Mouse (Mus musculus) midbrain, embryonic 15.5 days (tissue): Measurements from ENCODE around the gene Metap2. TPM values are rescaled to one million over a fixed set of nuclear protein-coding genes. Genes with fewer than 3 reads are reported as not detected.

Source experiments
- ATAC-seq: fragments of 200-750 bp; cut with Nextera tagmentation; replicated peaks from 2 replicates; pipeline ENCODE4 v1.8.0; 2017; ENCODE audit warnings: moderate TSS enrichment
- H3K27ac ChIP-seq: fragments of 300-500 bp; sonication (generic); 2 replicates; pipeline ENCODE4 v1.5.1; 2015; ENCODE audit warnings: mild to moderate bottlenecking, inconsistent platforms
- H3K27me3 ChIP-seq: fragments of 300-500 bp; sonication (generic); replicated peaks from 2 replicates; pipeline ENCODE4 v1.6.1; 2015; ENCODE audit warnings: inconsistent platforms
- H3K36me3 ChIP-seq: fragments of 300-500 bp; sonication (generic); replicated peaks from 2 replicates; pipeline ENCODE4 v1.6.1; 2015; ENCODE audit warnings: inconsistent platforms
- H3K4me1 ChIP-seq: fragments of 300-500 bp; sonication (generic); 2 replicates; pipeline ENCODE4 v1.6.1; 2015; ENCODE audit warnings: inconsistent platforms
- H3K4me2 ChIP-seq: fragments of 300-500 bp; sonication (generic); 2 replicates; pipeline ENCODE4 v1.6.1; 2015; ENCODE audit warnings: inconsistent platforms, mild to moderate bottlenecking, moderate library complexity
- H3K4me3 ChIP-seq: fragments of 300-500 bp; sonication (generic); 2 replicates; pipeline ENCODE4 v1.5.1; 2015; ENCODE audit warnings: mild to moderate bottlenecking, inconsistent platforms
- H3K9ac ChIP-seq: fragments of 300-500 bp; sonication (generic); 2 replicates; pipeline ENCODE4 v1.6.1; 2015; ENCODE audit warnings: mild to moderate bottlenecking, inconsistent platforms
- H3K9me3 ChIP-seq: fragments of 300-500 bp; sonication (generic); 2 replicates; pipeline ENCODE4 v1.6.1; 2016; ENCODE audit warnings: inconsistent platforms
- WGBS: fragments of 180-500 bp; shearing (Covaris S2); methylation state at CpG from one replicate; pipeline ENCODE4 v1.1.7; 2015; ENCODE audit warnings: mixed read lengths; 5-methylcytosine and 5-hydroxymethylcytosine counted together
- polyA plus RNA-seq: library from polyadenylated mRNA; unstranded; fragments of >200 nt; fragmentation: Nextera tagmentation; extraction: Ambion mirVana; gene quantifications from 2 replicates; pipeline ENCODE4 v1.2.1, GENCODE M21; 2015

Metap2 gene
- polyA plus RNA-seq, 1 experiment from 2014 or later: 157 TPM

DNA sequence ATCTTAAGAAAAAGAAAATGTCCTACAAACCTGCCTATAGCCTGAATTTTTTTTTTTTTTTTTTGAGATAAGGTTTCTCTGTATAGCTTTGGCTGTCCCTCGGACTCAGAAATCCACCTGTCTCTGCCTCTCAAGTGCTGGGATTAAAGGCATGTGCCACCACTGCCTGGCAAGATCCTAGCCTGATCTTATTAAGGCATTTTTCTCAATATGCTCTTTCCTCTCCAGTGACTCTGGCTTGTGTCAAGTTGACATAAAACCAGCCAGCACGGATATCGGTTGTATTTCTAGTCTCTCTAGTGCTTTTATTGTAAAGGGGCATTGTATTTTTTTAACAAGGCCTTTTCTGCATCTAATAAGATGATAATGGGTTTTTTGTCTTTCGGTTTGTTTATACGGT, 27.8 kb upstream of the Metap2 start:
- WGBS: 85% methylated on average over 5 of the region's 5 CpGs
- Histone ChIP-seq H3K9ac (no peak overlapping the region), H3K36me3 (no peaks in the 10 kb centered on the region), H3K4me2 (no peak overlapping the region), H3K27ac (no peak overlapping the region), H3K9me3 (no peaks in the 10 kb centered on the region), H3K27me3 (no peaks in the 10 kb centered on the region), H3K4me3 (no peak overlapping the region), H3K4me1 (no peaks in the 10 kb centered on the region)
- no peak for ATAC-seq

DNA sequence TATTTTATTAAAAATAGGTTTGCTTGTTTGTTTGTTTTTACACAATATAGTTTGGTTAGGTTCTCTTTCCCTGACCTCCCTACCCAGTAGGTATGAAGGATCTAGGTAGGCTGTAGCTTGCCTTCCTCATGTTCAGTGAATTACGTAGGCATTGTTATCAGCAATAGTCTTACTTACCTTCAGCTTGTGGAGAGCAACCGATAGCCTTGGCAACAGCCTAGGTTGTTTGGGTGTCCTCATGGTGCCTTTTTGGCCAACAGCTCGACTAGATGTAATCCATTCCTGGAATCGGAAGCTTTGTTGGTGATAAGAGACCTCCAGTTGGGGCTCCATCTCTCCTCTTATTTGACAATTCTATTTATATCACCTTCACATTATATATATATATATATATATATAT, 24.3 kb upstream of the Metap2 start:
- ATAC-seq: no peak
- 95% methylated on average over 4 of the region's 4 CpGs for whole genome bisulfite sequencing

DNA sequence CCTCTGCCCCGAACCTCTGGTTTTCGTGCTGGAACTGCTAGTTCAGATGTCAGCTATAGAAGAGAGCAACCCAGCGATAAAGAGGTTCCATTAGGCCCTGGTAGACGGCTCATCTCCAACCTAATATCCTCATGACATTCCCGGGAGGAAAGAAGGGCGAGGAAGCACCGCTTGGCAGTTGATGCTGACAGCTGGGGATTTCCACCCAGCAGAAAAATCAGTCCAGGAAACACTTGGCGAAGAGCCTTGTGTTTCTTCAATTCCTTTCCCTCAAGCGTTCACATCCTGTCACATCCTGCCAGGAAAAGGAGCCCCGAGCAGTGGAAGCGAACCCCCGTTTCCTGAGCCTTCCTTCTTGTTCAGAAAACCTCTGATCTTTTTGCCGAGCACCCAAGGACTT, 22.3 kb upstream of the Metap2 start:
- Histone ChIP-seq H3K9me3 (no peaks in the 10 kb centered on the region), H3K4me1 (no peaks in the 10 kb centered on the region), H3K4me2 (no peak overlapping the region), H3K4me3 (no peak overlapping the region), H3K9ac (no peak overlapping the region), H3K27me3 (no peaks in the 10 kb centered on the region), H3K36me3 (no peaks in the 10 kb centered on the region), H3K27ac (0 out of 2 replicates have a peak overlapping the region, but pooled peaks have one; percentile 9)
- ATAC-seq: no peak
- 76% methylated on average over 13 of the region's 13 CpGs for WGBS

More for the DNA sequence above, 24.3 kb upstream of the Metap2 start:
- Histone ChIP-seq H3K4me1 (no peaks in the 10 kb centered on the region), H3K27me3 (no peaks in the 10 kb centered on the region), H3K27ac (no peak overlapping the region), H3K4me2 (no peak overlapping the region), H3K9me3 (no peaks in the 10 kb centered on the region), H3K4me3 (no peak overlapping the region), H3K36me3 (no peaks in the 10 kb centered on the region), H3K9ac (no peak overlapping the region)

DNA sequence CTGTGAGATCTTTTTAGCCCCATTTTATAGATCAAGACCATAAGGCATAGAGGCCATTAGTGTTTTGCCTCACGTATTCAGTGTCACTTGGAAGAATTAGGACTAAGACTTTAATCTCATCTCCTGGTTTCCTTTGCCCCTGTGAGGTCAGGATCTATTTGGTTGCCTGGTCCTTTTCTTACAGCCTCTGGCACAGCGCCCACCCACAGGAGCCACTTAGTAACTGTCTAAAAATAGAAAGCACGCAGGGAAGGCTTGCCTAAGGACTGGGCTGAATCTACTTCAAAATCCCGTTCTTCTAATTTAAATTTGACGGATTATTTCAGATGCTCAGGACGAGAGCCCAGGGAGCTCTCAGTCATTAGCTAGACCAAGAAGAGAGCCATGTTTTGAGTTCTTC, 21.8 kb upstream of the Metap2 start:
- Histone ChIP-seq H3K4me1 (no peaks in the 10 kb centered on the region), H3K9me3 (no peaks in the 10 kb centered on the region), H3K4me2 (no peak overlapping the region), H3K36me3 (no peaks in the 10 kb centered on the region), H3K27ac (no peak overlapping the region), H3K9ac (no peak overlapping the region), H3K4me3 (no peak overlapping the region), H3K27me3 (no peaks in the 10 kb centered on the region)
- 38% methylated on average over 6 of the region's 6 CpGs for WGBS
- ATAC-seq: no peak

DNA sequence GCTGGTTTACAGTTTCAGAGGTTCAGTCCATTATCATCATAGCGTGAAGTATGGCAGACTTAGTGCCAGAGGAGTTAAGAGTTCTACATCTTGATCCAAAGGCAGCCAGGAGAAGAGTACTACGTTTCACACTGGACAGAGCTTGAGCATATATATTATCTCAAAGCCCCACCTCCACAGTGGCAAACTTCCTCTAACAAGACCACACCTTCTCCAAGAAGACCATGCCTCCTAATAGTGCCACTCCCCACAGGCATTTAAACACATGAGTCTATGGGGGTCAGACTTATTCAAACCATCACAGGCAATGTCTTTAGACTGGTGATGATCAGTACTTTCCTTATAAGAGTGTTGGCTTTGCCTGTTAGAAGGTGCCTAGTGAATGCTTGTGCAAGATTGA, 21.2 kb upstream of the Metap2 start:
- WGBS: 85% methylated on average over 2 of the region's 2 CpGs
- Histone ChIP-seq H3K27me3 (no peaks in the 10 kb centered on the region), H3K9ac (no peak overlapping the region), H3K4me3 (no peak overlapping the region), H3K9me3 (no peaks in the 10 kb centered on the region), H3K27ac (no peak overlapping the region), H3K36me3 (no peaks in the 10 kb centered on the region), H3K4me1 (no peaks in the 10 kb centered on the region), H3K4me2 (no peak overlapping the region)
- ATAC-seq: no peak

DNA sequence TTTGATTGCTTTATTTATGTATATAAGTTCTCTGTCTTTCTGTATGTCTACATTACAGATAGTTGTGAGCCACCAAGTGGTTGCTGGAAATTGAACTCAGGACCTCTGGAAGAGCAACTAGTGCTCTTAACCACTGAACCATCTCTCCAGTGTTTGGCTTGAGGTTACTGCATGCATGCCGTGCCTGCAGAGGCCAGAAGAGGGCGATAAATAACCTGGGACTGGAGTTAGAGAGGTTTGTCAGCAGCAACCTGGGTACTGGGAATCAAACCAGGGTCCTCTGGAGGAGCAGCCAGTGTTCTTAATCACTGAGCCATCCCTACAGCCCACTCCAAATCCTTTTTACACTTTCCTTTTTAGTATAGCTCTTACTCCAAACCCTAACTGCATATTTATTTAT, 19.9 kb upstream of the Metap2 start:
- Histone ChIP-seq H3K27me3 (no peaks in the 10 kb centered on the region), H3K4me2 (no peak overlapping the region), H3K9me3 (no peaks in the 10 kb centered on the region), H3K4me3 (no peak overlapping the region), H3K9ac (no peak overlapping the region), H3K4me1 (no peaks in the 10 kb centered on the region), H3K27ac (no peak overlapping the region), H3K36me3 (no peaks in the 10 kb centered on the region)
- WGBS: 77% methylated on average over 2 of the region's 2 CpGs
- ATAC-seq: no peak

DNA sequence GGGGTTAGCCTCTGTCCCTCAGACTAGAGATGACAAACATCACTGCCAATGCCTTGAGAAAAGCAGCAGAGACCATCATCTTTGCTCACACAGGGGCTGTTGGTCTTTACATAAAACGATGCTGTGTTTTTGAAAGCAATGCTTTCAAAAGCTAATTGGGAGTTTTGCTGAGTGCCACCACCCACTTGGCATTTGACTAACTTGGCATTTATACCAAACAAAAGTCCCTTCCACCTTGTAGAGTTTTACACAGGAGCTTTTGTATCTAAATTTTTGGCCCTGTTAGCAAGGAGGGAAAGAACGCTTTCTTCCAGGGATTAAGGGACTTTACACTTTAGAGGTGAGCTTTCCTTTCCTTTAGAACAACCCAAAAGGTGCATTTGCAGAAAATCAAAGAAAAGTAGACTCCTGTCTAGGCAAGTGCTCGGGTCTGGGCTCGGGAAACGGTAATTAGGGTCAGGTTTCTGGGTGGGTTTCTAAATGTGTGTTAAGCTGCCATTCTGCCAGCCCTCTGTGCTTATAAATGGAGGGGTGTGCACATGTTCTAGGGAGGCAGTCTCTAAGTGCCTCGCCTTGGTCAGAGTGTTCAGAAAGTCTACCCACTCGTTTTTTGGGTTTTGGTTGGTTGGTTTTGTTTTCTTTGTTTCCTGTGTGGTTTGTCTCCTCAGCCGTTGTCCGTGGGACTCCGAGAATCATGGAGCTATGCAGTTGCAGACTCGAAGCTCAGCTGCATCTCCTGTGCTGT, 18.8 kb upstream of the Metap2 start:
- WGBS: 44% methylated on average over 11 of the region's 11 CpGs

DNA sequence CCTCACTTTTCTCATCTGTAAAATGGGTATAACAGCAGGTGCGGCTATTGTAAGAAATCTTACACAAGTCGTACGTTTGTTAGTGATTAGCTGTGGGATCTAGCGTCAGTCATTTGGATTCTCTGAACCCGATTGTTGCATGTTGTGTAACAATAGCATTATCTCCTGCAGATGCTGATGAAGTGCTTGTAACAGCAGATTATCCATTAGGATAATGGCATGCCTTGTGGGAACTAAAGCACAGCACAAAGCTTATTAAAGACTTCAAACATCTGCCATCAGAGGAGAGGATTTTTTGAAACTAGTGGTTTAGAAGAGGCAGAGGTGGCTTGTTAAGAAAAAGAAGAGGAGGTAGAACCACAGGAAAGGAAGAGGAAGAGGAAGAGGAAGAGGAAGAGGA, 16.6 kb upstream of the Metap2 start:
- H3K4me3 ChIP-seq: no peak overlapping the region
- 74% methylated on average over 5 of the region's 5 CpGs for WGBS
- H3K4me1 ChIP-seq: no peaks in the 10 kb centered on the region

More for the DNA sequence above, 18.8 kb upstream of the Metap2 start:
- H3K9ac ChIP-seq: no peak overlapping the region
- no peaks in the 10 kb centered on the region for H3K9me3 ChIP-seq
- no peak overlapping the region for H3K27ac ChIP-seq
- no peaks in the 10 kb centered on the region for H3K36me3 ChIP-seq
- no peaks in the 10 kb centered on the region for H3K4me1 ChIP-seq
- ATAC-seq: no peak
- no peaks in the 10 kb centered on the region for H3K27me3 ChIP-seq
- H3K4me2 ChIP-seq: 0 out of 2 replicates have a peak overlapping the region, but pooled peaks have one; percentile 2
- H3K4me3 ChIP-seq: no peak overlapping the region

DNA sequence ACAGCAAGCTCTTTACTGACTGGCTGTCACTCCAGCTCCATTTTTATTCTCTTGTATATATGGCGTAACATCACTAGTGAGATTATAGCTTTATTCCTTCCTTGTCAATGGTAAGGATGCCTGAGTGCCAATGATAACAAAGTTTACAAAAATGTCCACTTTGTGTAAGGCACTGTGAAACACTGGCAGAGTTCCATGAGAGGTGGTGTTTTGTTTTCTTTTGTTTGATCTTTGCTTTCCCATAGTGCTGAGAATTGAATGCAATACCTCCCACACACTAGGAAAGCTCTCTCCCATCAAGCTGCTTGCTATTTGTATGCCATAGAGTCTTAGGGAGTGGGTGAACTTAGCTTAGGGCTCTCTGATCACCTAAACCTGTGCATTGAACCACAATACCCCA, 16.0 kb upstream of the Metap2 start:
- no peak overlapping the region for H3K27ac ChIP-seq
- H3K4me2 ChIP-seq: no peak overlapping the region
- H3K4me3 ChIP-seq: no peak overlapping the region
- no peaks in the 10 kb centered on the region for H3K27me3 ChIP-seq
- 80% methylated on average over 1 of the region's 1 CpGs for WGBS
- no peak for ATAC-seq
- H3K9me3 ChIP-seq: no peaks in the 10 kb centered on the region
- no peak overlapping the region for H3K9ac ChIP-seq
- H3K4me1 ChIP-seq: no peaks in the 10 kb centered on the region
- no peaks in the 10 kb centered on the region for H3K36me3 ChIP-seq

More for the DNA sequence above, 16.6 kb upstream of the Metap2 start:
- H3K9me3 ChIP-seq: no peaks in the 10 kb centered on the region
- no peaks in the 10 kb centered on the region for H3K36me3 ChIP-seq
- no peak for ATAC-seq
- no peak overlapping the region for H3K27ac ChIP-seq
- no peak overlapping the region for H3K4me2 ChIP-seq
- H3K27me3 ChIP-seq: no peaks in the 10 kb centered on the region
- no peak overlapping the region for H3K9ac ChIP-seq

DNA sequence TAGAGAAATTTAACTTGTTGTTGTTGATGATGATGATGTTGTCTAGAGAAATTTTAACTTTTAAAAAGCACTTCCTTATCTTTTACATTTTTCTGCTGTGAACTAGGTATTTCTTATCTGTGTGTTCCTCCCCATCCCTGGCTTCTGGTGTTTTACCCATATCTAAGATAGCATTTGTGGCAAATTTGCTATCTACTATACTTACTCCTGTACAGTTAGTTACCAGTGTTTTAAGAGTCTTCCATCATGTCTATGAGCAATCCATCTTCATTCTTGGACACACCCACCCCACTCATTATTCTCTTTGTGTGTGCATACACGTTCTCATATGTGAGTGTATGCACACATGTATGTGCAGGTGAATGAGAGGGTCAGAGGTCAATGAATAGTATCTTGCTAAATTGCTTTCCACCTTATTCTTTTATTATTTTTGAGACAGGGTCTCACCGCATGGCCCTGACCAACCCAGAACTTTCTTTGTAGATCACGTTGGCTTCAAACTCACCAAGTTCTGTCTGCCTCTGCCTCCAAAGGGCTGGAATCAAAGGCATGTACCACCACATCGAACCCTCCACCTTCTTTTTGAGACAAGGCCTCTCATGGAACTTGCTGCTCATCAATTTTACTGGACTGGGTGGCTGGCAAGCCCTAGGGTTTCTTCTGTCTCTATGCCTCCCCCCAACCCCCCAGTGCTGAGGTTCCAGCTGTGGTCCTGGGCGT, 15.4 kb upstream of the Metap2 start:
- 88% methylated on average over 5 of the region's 5 CpGs for WGBS
- Histone ChIP-seq H3K4me1 (no peaks in the 10 kb centered on the region), H3K27ac (no peak overlapping the region), H3K4me2 (no peak overlapping the region), H3K27me3 (no peaks in the 10 kb centered on the region), H3K4me3 (no peak overlapping the region), H3K9me3 (no peaks in the 10 kb centered on the region), H3K36me3 (no peaks in the 10 kb centered on the region), H3K9ac (no peak overlapping the region)
- ATAC-seq: no peak

DNA sequence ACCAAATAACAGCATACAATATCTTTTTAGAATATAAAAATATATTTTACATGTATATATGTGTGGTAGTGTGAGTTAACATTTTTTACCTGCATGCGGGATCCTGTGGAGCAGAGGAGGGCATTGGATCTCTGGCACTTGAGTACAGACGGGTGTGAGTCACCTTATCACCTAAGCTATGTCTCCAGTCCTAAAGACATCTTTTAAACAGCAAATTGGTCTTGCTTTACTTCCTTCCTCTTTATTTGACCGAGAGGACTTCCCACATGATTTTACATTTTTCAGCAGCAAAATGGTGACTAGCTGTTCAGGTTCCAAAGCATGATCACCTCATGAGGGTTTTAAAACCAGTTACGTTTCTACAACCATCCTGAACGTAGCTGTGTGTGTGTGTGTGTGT, 14.4 kb upstream of the Metap2 start:
- Histone ChIP-seq H3K27ac (no peak overlapping the region), H3K4me1 (no peaks in the 10 kb centered on the region), H3K36me3 (no peaks in the 10 kb centered on the region), H3K4me3 (no peak overlapping the region), H3K9me3 (no peaks in the 10 kb centered on the region), H3K27me3 (no peaks in the 10 kb centered on the region), H3K4me2 (no peak overlapping the region), H3K9ac (no peak overlapping the region)
- ATAC-seq: no peak
- 84% methylated on average over 5 of the region's 5 CpGs for WGBS

DNA sequence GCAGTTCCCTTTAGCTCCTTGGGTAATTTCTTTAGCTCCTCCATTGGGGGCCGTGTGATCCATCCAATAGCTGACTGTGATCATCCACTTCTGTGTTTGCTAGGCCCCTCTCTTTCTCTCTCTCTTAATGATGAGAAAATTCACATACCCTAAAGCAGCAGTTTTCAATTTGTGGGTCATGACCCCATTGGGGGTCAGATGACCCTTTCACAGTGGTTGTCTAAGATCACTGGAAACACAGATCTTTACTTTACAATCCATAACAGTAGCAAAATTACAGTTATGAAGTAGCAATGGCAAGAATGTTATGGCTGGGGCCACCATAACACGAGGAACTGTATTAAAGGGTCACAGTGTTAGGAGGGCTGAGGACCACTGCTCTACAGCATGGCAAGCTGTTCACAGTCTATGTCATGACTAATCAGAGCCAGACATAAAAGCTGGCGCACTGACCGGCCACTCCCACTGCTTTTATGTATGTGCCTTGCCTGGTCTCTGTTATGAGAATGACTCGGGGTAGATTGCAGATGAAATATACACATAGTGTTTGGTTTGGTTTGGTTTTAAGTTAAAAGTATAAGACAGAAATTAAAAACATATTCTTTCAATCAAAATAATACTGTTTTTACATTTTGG, 13.0 kb upstream of the Metap2 start:
- WGBS: 76% methylated on average over 5 of the region's 5 CpGs
- no peaks in the 10 kb centered on the region for H3K4me1 ChIP-seq

More for the DNA sequence above, 13.0 kb upstream of the Metap2 start:
- Histone ChIP-seq H3K9me3 (no peaks in the 10 kb centered on the region), H3K27ac (no peak overlapping the region), H3K36me3 (no peaks in the 10 kb centered on the region), H3K9ac (no peak overlapping the region), H3K4me3 (no peak overlapping the region), H3K27me3 (no peaks in the 10 kb centered on the region), H3K4me2 (no peak overlapping the region)
- no peak for ATAC-seq
